Mouse (Mus musculus): ENCODE data around the gene Usp50.

The Usp50 gene

GRCm38 (mm10) chr2:126673317-126674242 is 109.7 kb downstream of the Usp50 start:
- in situ Hi-C loops (cut with MboI; ENCODE audit: unreplicated experiment in 2 of 2): loop anchor here in 1 of 2 experiments (5.0 kb wide), 1 partner anchor 39 kb away; no protein-coding TSS in a partner anchor

GRCm38 (mm10) chr2:126668621-126669252 is 114.5 kb downstream of the Usp50 start:
- in situ Hi-C loops (cut with MboI; ENCODE audit: unreplicated experiment in 2 of 2): no loop called here

- in situ Hi-C loops (cut with MboI; ENCODE audit: unreplicated experiment in 2 of 2): no loop called here
Measured at GRCm38 (mm10) chr2:126665984-126666383, 117.3 kb downstream of the Usp50 start.

GRCm38 (mm10) chr2:126663481-126663880 is 119.8 kb downstream of the Usp50 start:
- in situ Hi-C loops (cut with MboI; ENCODE audit: unreplicated experiment in 2 of 2): loop anchor here (5.0 kb wide), 1 partner anchor 66 kb away; no protein-coding TSS in a partner anchor
